Mouse (Mus musculus): ENCODE data around the gene Gabrd.
A peak's percentile ranks its signal among the peaks of the same experiment; 100 is the strongest.

The Gabrd gene

DNA sequence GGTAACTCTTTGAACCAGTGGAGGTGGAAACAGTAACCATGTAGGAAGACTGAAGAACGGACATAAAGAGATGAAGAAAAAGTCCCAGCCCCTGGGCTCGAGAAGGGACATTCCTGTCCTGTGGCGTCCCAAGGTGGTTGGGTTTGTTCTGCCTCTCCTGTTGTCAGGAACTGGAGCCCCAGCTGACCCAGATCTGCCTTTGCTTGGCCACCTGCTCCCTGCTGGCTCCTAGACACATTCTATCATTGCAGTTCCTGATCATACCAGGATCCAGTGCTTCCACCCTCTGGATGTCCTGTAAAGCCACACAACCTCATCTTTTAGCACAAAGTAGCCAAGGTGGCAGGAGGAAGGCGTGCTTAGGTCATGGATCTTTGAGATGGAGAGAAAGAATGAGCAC, 14.6 kb downstream of the Gabrd start:
- no peak for DNase-seq (ENCODE audit: low spot score)

DNA sequence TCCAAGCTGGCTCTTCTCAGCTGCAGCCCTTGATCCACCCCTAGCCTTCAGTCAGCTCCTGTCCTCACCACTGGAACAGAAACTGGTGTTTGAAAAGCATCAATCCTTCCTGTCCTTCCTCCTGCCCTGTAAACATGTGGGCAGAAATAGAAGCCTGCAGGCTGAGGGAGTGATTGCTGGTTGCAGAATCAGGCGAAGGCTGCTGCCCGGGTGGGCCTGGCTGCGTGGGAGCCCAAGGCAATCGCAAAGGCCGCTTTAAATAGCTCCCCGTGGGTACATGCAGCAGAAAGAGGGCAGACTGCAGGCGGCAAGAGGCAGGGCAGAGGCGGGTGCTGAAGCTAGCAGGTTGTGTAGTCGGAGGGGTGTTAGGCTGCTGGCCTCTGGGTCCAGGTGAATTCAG, 15.2 kb downstream of the Gabrd start:
- no peak for DNase-seq (ENCODE audit: low spot score)

DNA sequence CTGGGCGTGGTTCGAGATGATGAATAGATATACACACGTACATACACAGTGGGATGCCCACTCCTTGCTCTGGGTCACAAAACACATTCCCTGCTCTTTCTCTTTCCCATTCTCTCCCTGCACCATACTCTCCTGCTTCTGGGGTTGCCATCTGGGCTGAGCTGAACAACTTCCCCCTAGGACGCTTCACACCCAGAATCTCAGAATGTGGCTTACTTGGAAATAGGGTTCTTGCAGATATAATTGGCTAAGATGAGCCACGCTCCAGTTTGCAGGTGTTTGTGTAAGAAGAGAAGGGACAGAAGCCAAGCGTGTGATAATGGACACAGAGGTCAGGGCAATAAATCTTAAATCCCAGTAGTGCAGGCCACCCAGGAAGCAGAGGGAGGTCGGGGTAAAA, 15.9 kb downstream of the Gabrd start:
- DNase-seq (ENCODE audit: low spot score) = no peak

DNA sequence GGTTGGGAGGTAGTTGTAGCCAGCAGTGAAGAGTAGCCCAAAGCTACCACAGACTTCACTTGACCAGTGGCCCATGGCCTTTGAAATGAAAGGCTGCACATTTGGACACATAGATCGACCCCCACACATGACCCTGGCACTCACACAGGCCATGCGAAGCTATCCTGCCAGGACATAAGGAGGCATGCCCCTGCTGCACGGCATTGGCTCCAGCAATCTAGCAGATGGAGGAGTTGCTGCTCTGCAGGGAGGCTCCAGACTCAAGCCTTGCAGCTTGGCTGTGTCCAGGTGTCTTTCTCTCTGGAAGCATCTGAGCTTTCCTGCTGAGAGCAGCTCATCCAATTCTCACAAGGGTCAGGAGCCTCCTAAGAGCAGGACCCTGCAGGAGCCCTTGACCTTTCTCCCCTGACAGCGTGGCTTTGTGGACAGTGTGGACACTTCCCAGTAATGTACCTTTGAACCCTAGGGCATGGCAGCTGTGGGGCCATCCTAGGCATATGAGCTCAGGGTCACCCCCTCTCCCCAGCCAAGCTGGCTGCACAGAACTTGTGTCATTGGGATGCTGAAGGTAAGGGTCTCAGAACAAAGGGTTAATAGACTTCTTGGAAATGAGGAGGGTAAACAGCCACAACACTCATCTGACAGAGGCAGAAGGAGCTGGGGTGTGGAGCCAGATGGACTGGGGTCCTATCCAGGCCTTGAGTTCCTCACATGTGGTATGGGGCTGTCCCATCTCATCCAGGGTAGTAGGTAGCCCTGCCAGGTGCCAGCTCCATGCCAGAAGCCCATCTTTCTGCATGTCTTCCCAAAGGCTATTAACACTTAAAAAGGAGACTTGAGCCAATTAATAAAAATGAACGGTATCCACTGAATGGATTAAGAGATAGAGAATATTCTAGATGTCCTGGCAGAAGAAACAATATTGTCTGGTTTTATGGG, 25.8 kb downstream of the Gabrd start:
- peak; percentile 56 for DNase-seq (ENCODE audit: low spot score)

DNA sequence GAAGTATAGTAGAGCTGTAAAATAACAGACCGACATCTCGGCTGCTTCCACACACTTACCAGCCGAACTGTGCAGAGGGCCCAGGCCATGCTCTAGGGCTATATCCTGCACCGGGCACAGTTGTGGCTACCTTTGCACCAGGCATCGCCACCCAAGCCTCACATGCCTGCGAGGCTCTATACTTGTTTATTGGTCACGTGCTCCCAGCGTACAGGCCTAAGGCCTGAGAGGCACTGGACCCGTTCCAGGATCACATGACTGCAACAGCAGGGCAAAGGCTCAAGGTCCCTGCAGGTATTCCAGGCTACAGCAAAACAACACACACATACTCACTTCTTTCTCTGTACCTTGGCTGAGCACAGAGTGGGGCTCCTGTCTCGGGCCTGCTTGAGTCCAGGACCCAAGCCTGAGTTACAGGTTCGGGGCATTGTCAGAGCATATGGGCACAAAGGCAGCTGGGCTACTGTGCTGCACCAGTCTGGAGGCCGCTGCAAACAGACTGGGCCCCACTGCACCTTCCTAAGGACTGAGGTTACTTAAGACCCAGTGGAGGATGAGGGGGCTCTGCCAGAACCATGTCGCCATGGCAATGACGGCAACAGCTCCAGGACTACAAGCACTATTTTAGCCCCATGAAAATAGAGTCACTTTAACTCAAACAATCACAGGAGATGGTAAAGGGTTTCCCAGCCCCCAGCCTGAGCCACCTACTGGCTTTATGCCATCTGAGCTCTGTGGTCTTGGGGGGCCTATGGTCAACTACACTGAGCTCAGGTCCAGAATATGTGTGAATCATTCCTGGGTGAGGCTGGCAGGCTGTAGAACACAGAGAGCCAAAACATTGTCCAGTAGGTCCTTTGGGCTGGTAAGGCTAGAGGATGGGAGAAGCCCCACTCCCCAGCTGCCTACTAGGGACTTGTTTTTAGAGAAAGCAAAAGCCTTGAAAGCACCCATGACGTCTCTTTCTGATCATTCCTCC, 26.9 kb downstream of the Gabrd start:
- peak; percentile 72 for DNase-seq (ENCODE audit: low spot score)

DNA sequence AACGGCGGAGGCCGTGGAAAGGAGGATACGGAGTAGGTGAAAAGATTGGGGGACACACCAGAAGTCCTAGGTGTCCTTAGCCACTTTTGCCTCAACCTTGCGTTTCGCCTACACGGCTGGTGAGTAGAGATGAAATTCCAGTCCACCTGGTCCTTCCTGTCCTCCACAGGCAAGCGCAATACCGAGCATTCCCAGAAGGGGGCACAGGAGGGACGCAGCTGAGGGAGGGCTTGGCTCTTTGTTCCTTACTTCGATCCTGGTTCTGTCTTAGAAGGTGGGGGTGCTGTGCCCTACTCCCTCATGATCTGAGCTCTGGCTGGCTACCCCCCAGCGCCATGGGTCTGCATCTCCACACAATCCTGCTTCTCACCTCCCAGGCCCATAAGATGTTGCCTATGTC, 29.2 kb downstream of the Gabrd start:
- DNase-seq (ENCODE audit: low spot score) = peak; percentile 48

DNA sequence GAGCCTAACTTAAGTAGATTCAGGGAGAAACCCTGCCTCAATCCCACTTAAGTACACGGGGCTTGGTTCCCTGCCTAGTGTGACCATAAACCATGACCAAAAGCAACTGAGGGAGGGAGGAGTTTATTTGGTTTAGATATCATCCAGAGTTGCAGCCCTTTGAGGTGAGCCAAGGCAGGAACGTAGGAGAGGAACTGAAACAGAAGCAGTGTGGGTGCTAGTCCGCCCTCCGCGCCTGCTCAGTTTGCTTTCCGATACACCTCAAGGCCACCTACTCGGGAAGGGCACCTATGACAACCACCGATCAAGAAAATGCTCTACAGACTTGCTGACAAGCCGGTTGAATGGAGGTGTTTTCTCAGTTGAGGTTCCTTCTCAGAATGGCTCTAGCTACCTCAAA, 30.2 kb downstream of the Gabrd start:
- no peak for DNase-seq (ENCODE audit: low spot score)

DNA sequence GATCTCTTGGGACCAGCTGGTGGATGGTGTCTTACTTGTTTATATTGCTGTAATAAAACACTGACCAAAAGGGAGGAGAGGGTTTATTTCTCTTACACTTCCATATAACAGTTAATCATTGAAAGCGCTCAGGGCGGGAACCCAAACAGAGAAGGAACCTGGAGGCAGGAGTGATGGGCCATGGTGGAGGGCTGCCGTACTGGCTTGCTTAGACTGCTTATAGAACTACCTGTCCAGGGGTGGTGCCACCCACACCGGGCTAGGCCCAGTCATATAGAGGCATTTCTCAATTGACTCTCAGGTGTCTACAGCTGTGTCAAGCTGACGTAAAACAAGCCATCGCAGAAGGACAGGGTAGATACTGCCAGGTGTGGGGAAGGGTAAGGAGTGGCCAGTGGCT, 31.1 kb downstream of the Gabrd start:
- DNase-seq (ENCODE audit: low spot score) = no peak

DNA sequence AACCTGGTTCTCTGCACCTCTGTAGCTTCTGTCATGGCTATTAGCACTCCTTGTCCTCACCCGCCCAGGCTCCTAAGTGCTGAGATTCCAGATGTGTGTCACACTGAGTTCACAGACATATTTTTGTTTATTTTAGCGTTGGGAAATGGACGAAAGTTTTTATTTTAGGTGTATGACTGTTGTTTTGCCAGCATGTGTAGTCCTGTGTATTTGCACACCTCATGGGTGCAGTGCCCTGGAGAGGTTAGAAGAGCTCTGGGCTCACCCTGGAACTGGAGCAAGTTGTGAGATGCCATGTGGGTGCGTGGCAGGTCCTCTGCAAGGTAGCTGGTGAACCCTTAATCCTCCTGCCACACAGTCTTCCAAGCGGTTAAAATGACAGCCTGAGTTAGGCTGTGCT, 35.5 kb downstream of the Gabrd start:
- no peak for DNase-seq (ENCODE audit: low spot score)

DNA sequence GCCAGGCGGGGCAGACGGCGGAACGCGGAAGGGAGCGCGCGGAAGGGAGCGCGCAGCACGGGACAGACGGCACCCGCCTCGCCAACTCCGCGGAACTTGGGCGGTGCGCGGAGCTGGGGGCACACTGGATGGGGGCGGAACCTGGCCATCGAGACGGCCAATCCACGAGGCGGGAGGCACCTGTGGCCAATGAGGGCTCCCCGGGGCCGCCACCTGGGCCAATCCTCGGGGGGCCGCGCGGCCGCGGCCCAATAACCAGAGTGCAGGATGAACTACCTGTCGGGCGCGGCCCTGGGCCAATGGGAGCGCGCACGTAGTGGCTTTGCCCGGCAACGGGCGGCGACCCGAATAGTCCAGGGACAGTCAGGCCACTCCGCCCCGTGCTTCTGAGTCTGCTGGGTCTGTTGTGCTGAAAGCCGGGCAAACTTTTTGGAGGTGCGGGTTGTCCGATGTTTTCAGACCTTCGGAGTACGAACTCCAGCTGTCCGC, 36.6 kb downstream of the Gabrd start, which contains the start of gene Prkcz:
Gene Prkcz, minus strand, starts transcription at position 59 of the 489 bp plus-strand sequence.
- DNase-seq (ENCODE audit: low spot score) = peak; percentile 95

DNA sequence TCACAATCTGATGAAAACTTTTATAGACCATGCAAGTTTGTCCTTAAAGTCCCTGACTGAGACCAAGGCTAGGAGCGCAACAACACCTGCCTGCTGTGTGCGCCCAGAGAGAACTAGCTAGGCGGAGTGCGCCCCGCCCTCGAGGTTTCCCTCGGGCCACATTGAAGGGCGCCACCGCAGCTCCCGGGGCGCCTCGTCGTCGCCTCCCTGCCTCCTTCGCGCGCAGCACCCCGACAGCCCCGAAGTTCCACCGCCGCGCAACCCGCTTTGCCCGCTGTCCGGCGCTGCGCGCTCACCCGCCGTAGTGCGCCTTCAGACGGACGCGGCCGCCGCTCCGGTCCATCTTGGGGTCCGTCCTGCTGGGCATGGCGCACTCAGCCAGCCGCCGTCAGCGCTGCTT, 37.1 kb downstream of the Gabrd start:
- peak; percentile 17 for DNase-seq (ENCODE audit: low spot score)

DNA sequence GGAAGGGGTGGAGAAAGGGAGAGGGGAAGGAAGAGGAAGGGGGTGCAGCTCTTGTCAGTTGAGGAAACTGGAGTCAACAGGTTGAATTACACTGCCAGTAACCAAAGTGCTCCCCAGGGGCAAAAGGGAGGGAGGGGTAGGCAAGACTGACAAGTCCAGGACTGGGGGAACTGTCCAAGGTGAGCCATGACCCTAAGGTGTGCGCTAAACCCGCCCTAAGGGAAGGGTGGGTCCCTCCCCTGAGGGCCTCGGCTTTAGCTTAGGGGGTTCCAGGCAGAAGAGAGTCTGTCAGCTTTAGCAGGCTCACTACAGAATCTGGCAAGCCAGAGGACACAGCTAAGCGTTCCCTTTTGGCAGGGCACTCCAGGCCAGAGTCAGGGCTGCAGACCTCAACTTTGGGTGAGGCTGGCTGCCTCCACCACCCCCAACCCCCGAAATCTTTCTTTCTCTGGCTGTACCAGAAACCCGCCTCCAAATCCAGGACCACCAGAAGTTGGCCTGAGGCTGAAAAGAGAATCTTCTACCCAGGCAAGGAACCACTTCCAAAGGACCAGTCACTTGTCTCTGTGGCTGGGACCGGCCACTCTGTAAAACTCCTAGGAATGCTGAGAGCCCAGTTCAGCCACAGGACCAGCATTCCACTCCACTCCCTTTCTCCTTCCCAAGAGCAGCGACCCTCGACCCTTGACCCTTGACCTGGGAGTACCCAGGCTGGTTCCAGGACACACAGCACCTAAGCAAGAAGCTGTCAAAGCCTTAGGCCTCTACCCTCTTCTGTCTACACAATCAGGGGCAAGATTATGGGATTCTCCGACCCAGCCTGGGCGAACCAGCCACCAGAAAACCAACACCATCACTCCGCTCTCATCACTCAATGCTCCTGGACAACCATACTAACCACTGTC, 38.1 kb downstream of the Gabrd start:
- DNase-seq (ENCODE audit: low spot score) = peak; percentile 85

DNA sequence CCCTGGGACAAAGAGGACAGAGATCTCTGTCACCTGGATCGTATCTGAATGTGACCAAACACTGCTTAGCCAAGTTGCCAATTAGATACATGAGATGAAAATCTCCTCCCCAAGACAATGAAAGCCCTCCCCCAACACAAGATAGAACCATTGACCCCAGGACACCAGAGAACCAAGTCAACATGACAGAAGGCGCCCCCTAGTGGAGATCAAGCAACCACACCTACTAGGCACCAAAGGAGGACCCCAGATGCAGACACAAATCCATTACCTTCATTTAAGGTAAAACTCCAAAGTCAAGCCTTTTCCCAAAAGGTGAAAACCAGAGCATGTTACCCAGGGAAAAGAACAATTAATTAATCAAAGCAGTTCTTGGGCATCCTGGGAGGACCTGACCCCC, 40.3 kb downstream of the Gabrd start:
- no peak for DNase-seq (ENCODE audit: low spot score)

DNA sequence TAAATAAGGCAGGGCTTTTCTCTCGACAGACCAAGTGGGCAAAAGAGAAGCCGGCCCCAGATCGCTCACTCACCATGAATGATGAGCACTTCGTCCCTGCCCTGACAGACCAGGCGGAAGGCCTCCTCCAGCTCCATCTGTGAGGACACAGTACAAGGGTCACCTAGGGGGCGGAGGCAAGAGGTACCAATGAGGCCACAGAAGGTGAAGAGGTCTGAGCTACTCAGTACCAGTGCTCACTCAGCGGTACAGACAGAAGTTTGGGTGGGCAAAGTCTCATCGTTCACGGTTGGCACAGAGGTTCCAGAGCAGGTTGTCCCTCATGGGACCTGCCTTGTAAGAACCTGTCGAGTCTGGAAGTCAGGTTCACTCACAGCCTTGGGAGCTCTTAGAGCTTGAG, 41.6 kb downstream of the Gabrd start:
- peak; percentile 55 for DNase-seq (ENCODE audit: low spot score)

DNA sequence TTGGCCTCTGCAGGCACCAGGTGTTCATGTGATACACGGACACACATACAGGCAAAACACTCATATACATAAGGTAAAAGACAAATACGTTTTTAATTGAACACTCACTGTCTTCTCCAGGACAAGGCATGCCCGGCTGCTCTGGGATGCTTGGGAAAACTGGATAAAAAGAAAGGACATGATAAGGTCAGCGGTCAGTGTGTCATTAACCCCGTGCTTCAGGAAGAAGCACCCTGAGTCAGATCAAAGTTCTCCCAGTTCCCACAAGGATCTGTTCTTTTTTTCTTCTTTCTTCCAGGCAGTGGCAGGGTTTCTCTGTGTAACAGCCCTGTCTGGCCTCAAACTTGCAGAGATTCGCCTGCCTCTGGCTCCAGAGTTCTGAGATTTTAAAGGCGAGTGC, 43.4 kb downstream of the Gabrd start:
- DNase-seq (ENCODE audit: low spot score) = no peak

DNA sequence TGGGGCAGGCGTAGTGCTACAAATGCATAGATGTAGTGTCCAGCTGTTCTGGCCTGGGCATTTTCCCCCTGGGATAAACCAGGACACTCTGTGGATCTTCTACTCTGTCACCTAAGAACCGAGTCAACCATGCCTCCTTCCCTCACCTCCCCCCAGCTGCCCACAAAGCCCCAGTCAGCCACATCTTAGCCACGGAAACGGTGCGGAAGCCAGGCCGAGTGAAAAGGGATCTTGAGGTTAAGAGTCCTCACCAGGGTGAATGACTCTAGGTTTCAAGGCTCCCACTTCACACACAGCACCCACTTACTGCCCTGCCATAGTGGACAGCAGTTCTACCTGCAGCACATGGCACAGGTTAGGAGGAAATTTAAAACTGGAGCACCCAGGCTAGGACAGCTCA, 43.9 kb downstream of the Gabrd start:
- no peak for DNase-seq (ENCODE audit: low spot score)

DNA sequence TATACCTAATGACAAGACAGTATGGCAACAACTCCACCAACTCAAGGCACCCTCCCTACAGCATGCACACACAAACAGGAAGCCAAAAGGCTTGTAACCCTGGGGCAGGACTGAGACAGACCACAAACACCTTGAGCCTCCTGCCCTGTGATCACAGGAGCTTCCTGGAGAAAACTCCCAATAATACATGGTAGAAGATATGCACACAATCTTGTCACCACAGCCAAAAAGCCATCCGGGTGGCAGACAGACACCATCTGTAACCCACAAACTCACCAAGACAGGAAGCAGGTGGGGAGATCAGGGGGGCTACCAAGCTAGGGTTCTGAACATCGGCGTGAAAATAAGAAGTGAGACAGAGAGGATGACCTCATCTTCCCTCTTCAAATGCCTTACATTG, 45.3 kb downstream of the Gabrd start:
- DNase-seq (ENCODE audit: low spot score) = no peak

DNA sequence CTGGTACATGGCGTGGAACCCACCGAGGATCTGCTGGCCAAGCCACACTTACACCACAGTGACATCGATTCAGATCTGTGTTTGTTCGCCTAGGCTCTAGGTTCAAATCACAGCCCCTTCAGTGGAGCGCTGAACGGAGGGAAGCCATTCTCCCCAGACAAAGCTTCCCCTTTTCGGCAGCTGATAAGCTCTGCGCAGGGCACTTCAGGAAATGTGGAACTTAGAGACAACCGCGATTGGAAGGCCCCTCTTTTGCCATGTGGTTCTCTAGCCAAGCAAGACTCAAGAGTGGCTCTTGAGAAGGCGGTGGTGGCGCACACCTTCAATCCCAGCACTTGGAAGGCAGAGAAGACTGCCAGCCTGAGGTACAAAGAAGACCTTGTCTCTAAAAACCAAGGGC, 51.6 kb downstream of the Gabrd start:
- DNase-seq (ENCODE audit: low spot score) = no peak

DNA sequence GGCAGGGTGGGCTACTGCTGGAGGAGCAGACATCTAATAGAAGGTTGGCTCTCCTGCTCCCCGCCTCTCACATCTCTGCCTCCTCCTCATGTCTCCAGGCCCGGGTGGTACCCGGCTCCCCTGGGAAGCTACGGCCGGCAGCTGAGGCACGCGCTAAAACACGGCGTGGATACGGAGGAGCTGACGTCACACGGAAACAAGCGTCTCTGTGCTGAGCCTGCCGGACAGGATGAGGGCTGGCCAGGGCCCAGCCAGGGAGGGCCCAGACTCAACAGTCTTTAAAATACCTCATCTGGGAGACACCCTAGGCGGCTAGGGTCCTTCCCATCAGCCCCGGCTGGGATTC, 52.3 kb downstream of the Gabrd start:
- no peak for DNase-seq (ENCODE audit: low spot score)

DNA sequence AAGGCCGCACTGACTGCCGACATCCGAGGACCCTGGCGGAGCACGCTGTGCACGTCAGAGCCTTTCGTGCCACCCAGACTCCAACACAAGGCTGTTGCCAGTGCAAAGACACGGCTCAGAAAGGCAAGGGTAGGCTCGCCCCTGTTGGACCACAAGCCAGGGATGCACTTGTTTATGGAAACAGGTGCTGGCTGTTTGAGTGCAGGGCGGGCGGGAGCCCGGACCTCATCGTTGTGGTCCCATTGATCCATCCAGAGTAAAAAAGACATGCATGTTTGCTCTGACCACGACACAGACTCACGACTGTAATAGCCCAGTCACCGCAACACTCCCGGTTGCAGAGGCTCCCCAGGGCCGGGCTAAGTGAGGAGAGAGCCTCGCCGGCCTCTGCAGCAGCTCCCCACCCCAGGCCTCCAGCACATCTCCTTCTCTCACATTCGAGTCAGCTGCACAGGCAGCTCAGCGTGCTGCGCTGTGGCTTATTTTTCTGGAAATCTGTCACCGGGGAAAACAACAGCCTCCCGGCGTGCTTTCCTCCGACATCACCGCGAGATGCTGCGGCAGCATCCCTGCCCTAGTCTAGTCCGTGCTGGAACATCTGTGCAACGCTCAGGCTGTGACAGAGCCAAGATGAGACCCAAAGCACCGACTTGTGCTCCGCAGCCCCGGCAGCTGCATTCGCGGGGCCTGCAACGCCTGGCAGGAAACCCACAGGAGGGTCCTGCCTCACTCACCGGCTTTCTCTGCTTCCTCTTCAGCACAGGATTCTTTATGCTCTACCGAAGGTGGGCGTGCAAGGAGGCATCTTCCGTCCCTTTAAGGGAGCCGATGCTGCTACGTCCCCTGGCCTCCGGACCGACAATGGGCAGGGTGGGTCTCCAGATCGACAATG, 53.0 kb downstream of the Gabrd start:
- no peak for DNase-seq (ENCODE audit: low spot score)

DNA sequence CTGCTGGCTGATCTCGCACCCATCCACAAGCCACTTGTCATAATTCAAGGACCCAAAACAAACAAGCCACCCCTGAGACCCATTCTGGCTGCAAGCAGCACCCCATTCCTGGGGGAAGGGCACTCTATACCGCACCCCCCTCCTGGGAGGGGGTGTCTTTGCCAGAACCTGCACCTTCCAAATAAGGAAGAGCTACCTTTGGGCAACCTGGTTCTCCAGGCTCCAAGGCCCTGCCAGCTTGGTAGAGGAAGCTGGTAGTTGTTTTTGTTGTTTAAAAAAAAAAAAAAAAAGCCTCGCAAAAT, 53.7 kb downstream of the Gabrd start:
- DNase-seq (ENCODE audit: low spot score) = no peak

Data from yolk sac, embryonic 10.5 days (tissue).